Mouse (Mus musculus) hindlimb bud, embryonic 11.5 days (tissue): ENCODE results near the gene Papola.

Source experiments
- DNase-seq: peaks from one replicate; pipeline ENCODE4 v3.0.0-alpha.2; 2012; ENCODE audit warnings: low read depth, low spot score; ENCODE audit errors: extremely low spot score

Gene Papola

DNA sequence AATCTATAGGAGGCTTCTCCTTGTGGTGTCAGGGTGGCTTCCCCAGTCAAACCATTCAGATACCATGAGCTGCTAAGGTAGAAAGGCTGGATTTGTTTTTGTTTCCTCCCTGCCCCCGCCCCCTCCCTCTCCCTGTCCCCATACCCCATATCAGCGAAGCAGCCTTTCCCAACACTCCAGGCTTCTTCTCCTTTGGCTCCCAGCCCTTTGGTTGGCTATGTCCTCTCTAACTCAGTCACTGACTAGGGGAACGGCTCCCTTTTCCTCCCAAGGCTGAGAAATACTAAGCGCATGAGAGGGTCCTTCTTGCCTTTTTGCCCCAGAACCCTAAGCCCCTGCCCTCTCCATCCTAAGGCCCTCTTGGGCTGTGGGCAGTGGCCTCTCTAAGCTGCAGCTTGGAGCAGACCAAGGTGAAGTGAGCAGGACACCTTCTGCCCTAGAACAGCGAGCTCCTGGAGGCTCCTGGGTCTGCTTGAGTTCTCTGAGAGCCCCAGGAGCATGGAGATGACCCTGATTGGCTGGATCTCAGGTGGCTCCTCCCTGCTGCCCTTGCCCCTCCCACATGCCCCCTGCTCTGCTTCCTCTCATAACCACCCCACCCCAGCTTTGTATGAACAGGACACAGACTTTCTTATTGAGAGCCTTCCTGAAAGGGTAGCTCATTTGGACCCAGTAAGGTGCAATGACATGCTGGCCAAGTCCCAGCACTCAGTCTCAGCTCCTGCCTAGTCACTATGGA is 73.6 kb downstream of the Papola start:
- no peak for DNase-seq

DNA sequence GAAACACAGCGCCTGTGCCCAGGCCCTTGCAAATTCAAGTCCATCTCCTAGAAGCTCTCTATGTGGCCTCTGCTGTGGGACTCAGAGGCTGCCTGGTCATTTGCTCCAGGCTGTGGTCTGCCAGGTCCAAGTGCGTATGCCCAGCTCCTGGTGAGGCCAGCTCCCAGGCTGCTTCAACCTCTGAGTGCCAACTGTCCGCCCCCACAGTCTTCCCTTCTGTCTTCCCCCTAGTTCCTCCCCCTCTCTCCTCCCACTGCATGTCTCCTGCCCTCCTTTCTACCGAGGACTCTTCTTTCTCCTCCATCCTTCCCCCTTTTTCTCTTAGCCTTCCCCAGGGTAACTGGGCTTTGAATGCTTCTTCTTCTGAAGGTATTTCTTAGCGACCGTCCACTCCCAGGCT is 77.6 kb downstream of the Papola start:
- DNase-seq, result no peak

DNA sequence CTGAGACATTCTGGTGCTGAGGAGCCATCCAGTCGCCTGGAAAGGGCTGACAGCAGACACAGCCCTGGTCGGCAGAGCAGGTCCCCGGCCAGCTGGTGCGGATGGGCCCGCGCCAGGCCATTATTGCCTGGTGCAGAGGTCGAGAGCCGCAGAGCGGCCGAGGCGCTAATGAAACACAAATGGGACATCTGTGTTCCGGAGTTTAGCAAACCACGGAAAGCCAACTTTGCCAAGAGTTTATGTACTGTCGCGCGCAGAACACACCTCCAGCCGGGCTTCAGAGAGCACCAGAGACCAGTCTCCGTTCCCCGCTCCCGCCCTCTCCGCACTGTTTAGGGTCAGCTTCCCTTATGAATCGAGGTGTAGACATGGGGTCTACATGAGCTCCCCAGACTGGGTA is 78.1 kb downstream of the Papola start:
- no peak for DNase-seq

DNA sequence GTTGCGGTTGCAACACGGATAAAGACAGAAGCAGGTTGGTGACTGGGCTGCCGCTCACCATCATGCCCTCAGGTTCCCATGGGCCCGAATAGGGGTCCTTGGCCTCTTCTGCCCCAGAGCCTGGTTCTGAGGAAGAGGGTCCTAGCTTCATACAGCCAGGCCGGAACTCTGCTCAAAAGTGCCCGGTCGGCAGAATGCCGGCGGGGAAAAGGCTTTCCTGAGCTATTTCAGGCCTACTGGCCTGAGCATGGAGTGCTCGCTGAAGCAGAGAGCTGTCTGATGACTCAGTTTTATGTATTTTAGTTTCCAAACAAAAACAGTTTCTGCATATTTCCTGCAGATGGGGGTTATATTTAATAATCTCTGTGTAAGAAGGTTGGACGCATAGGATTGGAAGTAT is 78.9 kb downstream of the Papola start:
- DNase-seq, result no peak

DNA sequence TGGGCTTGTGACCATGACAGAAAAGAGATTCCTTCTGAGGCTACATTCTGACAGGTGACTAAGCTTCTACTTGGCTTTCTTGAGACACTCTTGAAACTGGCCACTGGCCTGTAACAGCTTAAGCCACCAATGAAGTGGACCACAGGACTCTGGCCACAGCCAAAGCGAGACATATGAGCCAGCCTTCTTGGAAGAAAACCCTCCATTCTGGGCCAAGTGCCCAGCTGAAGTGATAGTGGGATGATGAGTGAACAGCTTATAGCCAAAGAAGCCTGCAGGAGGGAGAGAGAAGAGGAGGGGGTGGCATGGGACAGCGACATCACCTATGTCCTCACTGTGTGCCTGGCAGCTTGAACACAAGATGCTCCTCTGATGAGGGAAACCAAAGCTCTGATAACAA is 83.2 kb downstream of the Papola start:
- DNase-seq, result no peak

DNA sequence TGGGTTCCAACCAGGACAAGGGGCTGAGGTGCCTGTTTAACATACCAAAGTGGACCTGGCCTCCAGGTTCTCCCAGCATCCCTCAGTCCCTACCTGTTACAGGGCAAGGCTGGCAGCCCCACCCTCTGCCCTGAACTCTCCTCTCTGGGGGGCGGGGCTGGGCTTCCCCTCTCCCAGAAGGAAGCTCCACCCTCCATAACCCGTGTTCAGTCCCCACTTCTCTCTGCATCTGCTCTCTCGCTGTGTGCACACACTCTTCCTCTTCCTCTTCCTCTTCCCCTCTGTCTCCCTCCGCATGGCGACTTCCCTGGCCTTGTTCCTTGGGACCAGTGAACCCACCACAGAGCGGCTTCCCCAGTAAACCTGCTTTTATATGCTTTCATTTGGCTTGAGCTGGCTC is 84.7 kb downstream of the Papola start:
- no peak for DNase-seq

DNA sequence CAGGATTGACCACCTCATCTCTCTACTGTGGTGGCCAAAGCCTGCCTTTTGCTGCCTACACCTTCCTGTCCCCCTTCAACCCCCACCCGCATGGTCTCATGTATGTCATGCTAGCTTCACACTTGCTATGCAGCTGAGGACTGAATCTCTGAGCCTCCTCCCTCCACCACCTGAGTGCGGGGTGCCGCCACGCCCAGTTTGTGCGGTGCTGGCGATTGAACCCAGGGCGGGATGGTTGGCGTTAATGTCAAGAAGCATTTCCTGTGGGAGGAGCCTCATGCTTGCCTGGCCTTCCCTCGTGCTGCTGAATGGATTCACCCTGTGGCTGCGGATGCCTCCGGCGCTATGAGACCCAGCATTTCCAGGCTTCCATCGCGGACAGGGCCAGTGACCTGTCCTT is 85.2 kb downstream of the Papola start:
- DNase-seq, result no peak

DNA sequence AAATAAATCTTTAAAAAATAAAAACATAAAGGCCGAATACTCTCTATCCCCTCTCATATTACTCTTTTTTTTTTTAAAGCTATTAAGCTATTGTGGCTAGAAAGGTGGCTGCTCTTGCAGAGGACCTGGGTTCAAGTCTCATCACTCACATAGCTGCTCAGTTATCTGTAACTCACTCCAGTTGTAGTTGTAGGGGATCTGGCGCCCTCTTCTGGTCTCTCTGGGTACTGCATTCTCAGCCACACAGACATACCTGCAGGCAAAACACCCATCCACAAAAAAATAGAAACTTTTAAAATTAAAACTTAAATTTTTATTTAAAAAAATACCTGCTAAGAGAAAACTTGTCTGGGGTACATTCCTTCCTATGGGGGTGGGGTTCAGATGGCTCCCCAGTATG is 88.8 kb downstream of the Papola start:
- no peak for DNase-seq

DNA sequence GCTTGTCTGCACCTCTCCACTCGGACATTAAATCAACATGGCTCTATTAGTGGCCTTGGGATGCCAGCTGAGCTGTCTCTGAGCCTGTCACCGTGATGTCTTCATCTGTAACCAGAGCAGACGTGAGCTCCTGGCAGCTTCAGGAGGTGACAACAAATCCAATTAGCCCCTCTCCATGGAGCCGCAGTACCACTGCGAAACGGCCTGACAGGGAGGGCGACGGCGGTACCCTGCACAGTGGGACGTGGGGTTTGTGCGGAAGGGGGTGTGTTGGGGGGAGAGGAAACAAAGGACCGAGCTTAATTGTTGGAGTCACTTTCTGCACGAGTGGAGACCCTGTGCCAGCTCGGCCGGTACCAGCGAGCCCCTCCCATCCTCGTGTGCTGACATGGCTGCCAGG is 90.6 kb downstream of the Papola start:
- DNase-seq, result no peak

DNA sequence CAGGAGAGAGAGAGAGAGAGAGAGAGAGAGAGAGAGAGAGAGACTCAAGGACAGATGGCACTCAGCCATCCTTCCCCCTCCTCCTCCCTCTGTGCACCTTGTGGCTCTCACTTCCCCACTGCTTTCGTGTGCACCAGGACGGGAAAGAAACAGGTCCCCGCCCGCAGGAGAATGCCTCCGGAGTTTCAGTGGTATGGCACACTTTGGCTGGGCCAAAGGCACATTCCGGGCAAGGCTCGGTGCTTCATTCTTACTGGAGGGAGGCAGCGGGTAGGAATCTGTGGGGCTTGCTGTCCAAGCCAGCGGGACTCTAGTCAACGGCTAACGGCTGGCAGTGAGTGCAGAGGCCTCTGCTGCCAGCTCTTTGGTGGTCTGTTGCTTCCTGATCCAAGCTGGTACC is 92.0 kb downstream of the Papola start:
- DNase-seq, result no peak

DNA sequence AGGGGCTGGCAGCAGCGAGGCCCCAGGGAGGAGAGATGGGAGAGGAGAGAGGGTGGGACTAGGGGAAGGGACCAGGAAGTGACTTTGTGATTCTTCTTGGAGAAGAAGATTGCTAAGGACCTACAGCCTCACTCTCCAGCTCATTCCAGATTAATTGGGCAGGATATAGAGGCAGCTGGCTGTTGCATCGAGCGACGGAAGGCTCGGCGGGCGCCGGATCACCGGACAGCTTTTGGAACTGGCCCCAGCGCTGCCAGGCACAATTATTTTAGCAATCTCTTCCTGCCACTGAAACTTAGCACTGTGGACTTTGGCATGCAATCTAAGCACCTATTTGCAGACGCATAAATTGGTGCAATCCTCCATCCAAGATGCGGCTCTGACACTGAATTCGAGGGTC is 92.4 kb downstream of the Papola start:
- no peak for DNase-seq

DNA sequence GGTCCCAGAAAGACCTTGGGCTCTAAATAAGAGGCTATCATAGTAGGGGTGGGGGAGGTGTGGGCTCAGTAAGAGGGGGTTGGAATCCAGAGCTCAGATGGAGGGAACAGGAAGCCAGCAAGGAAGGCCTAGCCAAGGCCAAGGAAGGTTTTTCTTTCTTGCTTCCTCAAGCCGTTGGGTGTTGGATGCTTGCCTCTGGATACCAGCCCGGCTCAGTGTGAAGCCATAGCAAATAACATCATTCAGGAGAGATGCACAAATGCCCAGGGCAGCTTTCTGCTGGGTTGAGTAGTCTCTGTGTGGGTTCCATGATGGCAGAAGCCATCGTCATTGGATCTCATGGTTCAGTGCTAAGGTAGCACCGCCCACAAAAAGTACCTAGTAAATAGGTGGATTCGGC is 94.3 kb downstream of the Papola start:
- no peak for DNase-seq

DNA sequence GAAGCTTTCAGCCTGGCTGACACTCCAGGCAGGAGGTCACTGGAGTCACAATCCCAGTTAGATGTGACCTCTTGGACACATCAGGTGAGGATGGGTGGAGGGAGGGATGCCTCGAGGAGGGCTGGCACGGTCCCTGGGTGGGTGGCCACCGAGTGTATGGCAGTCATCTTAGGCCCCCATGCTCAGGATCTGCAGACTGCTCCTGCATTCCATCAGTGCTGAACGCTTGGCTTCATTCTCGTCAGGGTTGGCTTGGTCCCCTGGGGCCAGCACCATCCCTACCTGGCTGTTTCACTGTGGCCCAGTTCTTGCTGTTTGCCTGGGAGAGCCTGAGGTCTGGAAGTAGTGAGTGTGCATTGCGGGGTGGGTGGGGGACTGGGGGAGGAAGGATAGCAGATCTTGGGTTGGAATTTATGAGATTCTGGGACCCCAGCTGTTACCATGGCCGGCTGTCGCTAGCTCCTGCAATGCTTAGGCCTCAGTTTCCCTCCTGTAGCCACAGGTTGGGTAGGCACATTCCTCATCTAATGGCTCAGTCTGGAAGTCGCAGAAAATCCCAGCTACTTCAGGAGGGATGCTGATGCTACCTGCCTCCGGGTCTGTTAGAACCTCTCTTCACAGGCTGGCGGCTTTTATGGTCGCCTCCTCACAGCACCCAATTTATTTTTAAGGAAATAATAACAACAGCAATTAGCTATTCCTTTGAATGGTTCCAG is 99.5 kb downstream of the Papola start:
- no peak for DNase-seq

DNA sequence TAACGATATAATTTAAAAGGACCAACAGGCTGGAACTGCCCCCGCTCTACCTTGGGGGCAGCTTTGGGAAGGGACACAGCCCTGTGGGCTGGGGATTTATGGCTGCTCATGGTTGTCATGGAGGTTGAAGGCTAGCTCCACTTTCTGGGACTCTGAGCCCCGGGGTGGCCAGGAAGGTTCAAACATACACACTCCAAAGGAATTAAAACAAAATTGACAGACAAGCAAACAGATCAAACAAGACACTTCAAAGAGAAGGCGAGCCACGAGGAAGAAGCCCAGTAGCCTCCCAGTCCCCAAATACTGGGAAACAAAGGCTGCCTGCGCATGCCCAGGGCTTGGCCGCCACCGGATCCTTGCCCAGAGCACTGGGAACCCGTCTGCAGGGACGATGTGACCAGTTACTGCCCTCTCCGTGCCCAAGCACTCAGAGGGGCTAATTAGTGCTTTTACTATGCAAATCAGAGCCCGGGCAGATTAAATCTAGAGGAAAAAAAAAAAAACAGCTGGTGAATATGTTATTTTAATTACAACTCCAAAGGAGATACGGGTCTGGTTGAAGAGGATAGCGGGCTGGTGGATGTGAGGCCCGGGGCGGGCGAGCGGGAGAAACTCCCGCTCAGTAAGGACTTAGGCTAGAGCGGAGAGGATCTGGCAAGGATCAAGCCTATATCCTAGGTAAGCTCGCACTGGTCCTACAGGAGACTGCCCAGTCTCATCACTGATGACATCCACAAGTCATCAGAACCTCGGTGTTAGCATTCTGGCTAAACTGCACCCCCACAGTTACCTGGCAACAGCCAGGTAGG is 100.2 kb downstream of the Papola start:
- DNase-seq, result no peak
